Mouse (Mus musculus): Measurements from ENCODE around the gene Dmd. TPM values are rescaled to one million over a fixed set of nuclear protein-coding genes. Genes with fewer than 3 reads are reported as not detected.

Gene Dmd
- polyA plus RNA-seq, 3 experiments from 2014 or later: 0.52 to 1.3 (median 0.92) TPM

DNA sequence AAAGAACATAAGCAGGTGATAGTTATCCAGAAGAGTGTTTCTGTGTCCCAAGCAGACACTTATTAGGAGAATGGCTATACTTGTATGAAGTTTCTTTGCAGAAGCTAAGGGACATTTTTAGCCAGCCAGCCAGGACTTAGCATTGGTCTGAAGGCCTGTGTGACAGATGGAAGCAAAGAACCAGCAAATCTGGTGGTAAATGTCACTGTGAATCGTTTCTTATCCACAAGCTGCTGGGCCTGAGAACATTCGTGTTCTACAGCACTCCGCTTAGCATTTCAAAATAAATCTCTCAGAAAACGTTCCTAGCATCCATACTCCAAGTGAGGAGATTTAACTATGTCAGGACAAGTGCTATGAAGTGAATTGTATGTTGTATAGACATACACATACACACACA, 1486.9 kb downstream of the Dmd start:
- ATAC-seq: no peak

- no peak for ATAC-seq
Observed at GRCm38 (mm10) chrX:84436556-84436955, 1487.9 kb downstream of the Dmd start.

- no peak for ATAC-seq
Observed at GRCm38 (mm10) chrX:84442996-84443395, 1494.3 kb downstream of the Dmd start.

DNA sequence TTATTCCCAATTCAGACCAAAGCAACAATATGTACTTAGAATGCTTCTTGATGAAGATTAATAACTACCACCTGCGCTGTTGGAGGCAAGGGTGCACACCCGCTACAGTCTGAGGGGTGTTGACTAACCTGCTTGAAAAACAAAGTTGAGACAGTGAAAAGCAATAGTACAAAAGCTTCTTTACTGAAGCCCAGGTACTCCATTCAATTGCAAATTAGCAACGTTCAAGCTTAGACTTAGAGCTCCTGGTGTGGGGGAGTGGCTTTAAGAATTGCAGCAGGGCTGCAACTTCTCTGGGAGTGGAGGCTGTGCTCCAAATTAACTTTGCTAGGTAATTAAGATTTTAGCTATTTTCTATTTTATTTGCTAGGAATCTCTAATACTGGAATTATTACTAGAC, 1495.3 kb downstream of the Dmd start:
- no peak for ATAC-seq

GRCm38 (mm10) chrX:84444638-84445037, 1496.0 kb downstream of the Dmd start:
- no peak for ATAC-seq

DNA sequence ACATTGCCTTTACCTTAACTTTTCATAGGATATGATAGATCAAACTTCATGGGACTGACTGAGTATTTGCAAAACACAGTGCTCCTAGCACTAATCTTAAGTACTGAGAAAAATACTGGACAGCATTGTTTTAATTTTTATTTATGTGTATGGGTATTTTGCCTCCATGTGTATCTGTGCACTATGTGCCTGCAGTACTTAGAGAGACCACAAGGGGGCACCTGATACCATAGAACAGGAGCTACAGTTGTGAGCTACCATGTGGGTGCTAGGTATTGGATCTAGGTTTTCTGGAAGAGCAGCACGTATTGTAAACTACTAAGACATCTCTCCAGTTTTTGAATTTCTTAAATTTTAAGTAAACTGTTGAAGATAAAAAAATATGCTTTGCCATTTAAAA, 1505.8 kb downstream of the Dmd start:
- ATAC-seq: no peak

GRCm38 (mm10) chrX:84514650-84515366, 1566.1 kb downstream of the Dmd start:
- no peak for ATAC-seq

- no peak for ATAC-seq
Observed at GRCm38 (mm10) chrX:84551995-84552394, 1603.3 kb downstream of the Dmd start.

DNA sequence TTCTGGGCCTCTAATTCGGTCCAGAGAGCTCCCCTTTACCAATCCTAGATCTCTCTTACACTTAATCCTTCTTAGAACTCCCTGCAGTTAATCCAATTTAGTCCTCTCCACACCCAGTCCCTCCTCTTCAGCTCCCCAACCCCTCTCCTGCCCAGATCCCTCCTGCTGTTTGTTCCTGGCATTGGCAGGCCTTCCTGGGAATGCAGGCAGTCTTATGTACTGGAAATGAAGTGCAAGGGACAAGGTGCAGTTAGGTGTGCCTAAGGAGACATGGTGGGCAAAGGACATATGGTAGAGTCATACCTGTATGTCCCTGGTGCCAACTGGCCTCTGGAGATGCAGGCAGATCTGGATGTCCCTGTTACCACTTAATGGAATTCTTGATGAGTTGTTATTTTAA, 1604.8 kb downstream of the Dmd start:
- no peak for ATAC-seq

DNA sequence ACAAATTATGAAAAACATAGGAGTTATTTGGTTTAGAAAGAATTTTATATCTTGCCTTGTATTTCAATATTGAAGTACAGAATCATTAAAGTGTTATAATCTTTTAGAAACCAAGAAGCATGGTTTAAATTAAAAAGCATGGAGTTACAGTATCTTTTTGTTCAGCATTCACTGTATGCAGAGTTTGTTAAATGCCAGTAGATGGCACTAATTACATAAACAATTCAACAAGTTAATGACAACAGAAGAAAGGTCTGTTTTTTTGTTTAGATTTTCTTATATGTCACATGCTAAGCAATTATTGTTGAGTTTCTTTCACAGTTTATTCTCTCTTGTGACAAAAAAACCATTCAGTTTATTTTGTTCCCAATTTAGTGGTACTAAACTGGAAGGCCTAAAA, 1649.8 kb downstream of the Dmd start:
- ATAC-seq: no peak

GRCm38 (mm10) chrX:84640446-84640845, 1691.8 kb downstream of the Dmd start:
- ATAC-seq: no peak

- ATAC-seq: no peak
Observed at GRCm38 (mm10) chrX:84747683-84748082, 1799.0 kb downstream of the Dmd start.

- ATAC-seq: no peak
Observed at GRCm38 (mm10) chrX:84860012-84860647, 1911.5 kb downstream of the Dmd start.

GRCm38 (mm10) chrX:84873090-84873489, 1924.4 kb downstream of the Dmd start:
- no peak for ATAC-seq

DNA sequence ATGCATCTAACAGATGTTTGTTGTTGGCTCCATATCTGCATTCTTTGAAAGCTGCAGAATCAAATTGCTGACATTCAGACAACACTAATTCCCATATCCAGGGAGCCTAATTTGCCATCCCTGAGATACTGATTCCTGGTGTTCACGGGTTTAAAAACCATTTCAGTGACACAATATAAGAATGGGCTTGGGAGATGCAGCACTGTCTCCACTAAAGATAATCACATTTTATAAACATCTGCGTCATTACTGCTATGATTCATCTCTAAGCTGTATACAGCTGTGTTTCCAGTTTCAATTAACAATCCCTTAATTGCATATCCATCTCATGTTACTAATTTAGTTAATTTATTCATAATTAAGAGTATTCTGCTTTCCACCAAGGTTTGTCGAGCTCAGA, 1929.5 kb downstream of the Dmd start:
- ATAC-seq: no peak

DNA sequence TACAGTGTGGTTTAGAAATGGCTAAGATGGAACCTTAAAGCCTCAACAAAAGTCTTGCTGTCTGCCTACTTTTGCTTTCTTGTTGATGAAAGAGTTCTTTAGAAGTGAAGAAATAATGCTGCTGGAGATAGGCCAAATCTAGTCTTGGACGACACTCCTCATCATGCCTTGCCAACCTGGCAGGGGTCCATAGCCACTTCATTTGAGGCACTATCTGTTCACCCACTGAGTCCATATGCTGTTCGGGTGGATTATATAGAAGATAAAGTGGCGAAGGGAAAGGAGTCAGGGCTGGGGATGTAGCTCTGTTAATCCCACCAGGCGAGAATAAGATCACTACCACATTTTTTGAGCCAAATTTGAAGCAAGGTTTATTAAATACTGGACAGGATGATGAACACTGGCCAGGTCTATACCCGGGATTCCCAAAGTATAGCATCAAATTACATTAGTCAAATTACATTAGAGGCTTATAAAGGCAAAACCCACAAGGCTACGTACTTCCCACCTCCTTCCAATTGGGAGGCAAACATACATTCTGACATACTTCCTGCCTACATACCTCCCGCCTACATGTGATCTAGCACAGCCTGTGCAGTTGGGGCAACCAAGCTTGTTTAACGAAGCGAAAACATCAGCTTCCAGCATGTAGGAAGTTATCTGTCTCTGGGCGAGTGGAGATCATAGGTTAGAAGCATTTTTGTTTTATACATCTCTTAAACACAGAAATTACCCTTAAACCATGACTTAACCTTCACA, 1984.2 kb downstream of the Dmd start:
- ATAC-seq: no peak

DNA sequence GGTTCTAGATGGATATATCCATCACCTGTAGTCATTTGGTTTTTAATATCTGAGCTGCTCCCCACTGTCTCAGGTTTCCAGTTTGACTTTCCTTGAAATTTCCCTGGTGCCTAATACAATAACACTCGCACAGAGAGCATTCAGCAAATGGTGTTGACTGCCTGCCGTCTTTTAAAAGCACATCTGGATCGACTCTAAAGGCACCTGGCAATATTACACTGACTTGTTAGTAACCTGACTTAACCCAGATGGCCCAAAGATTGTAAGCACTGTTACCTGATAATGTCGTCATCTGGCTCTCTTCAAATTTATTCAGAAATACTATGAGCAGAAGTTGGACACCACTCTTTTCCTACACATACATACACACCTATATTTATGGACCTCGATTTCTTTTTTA, 2011.9 kb downstream of the Dmd start:
- ATAC-seq: no peak

GRCm38 (mm10) chrX:84960972-84961371, 2012.3 kb downstream of the Dmd start:
- ATAC-seq: no peak

DNA sequence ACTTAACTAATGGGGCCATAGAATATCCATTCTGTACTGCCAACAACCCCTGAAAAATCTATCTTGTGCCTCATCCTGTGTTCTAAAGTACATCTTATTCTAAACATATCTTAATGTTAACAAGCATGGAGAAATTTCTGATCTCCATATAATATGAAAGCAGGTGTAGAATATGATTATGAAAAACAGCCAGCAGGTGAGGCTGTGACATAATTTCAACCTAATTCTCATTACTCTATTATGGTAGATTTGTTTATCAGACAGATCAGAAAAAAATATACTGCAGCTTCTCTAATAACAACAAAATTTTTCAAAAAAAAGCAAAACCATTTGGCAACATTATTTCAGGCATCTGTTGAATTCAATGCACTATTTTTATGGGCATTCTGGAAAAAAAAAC, 2059.6 kb downstream of the Dmd start:
- no peak for ATAC-seq

GRCm38 (mm10) chrX:85041466-85042058, 2092.9 kb downstream of the Dmd start:
- ATAC-seq: peak; percentile 73

GRCm38 (mm10) chrX:85046631-85047030, 2098.0 kb downstream of the Dmd start:
- no peak for ATAC-seq

DNA sequence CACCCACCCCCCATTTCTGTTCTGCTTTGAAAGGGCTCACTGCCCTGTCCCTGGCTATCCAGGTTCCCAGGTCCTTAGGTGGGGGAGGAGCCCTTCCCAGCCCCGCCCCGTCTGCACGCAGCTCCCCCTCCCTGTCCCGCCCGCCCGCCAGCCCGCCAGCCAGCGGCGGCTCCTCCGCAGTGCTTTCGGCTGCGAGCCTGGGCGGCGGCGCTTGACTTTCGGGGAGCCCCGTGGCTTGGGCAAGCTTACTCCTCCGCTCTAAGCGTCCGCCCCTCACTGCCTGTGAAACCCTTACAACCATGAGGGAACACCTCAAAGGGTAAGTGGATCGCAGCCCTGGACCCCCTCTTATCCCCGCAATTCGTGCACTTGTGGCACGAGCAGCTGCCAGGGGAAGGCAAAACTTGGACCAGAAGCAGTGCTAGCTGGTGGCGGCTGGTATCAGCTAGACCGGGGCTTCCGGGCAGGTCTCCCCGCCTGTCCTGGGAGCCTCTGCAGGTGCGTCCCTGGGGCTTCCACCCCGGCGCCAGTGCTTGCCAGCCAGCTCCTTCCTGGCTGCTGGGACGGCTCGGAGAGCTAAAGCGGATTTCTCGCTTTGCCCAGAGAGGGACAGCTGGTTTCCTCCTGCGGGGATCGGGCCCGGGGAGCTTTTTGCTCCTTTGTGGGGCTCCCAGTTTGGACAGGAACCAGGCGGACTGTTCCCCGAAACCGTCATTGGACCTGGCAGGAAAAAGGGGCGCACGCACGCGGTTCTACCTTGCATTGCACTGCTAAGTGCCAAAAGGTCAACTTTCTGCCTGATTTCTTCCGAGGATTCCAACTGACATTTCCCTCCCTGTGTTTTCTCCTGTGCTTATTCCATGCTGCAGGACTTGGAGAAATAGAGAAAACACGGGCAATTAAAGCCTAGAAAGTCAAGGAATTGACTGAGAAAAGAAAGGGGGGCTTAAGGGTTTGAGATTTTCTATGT, 2099.8 kb downstream of the Dmd start:
- peak; percentile 52 for ATAC-seq

Measured in inflammation-experienced regulatory T-cells, adult 6 months (primary cell).